In the genomic region with DNA sequence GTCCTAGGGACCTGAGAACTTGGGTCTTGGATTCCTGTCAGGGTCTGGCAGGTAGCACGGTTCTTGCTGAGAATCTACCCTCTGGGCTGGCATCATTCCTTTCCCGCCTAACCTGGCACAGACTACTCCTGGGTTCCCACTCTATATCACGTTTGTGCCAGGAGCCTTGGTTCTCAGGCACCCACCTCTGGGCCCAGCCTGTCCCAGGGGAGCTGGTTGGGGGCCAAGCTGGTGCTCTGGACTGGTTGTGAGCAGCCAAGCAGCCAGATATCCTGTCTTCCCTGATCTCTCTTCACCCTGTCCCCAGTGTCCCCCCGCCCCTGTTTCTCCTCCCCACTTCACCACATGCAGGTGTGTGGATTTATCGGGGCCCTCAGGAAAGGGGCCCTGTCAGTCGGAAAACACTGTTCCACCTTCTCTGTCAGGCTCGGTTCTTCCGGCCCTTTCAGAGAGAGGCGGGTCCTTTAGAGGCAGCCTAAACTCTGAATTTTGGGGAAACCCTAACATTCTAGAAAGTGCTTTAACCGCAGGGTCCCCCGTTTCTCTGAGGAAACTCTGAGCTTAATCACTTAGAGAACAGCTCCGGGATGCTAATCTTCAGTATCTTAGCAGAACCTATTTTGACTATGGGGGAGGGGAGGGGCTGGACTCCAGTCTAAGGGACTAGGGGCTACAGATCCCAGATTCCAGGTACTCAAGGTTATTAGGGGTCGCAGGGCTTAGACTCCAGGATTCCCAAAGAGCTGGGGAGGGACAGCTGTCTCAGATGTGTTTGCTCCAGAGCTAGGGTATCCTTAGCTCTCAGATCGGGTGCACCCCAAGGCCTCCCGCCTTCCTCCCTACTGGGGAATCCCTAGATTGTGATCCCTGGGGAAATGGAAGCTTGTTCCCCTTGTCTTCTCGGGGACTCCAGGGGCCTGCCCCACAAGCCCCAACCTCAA, we compare ENCODE assay signal across 8 mouse cellular contexts. TPM values are rescaled to one million over a fixed set of nuclear protein-coding genes. Genes with fewer than 3 reads are reported as not detected.
A peak's percentile ranks its signal among the peaks of the same experiment; 100 is the strongest.
DNase-seq lines count a peak whose midpoint lies in the region; ATAC-seq and TF ChIP-seq lines count a peak whose summit lies in the region.

No protein-coding gene starts in this region.

- ATAC-seq in embryonic facial prominence, embryonic 12.5 days (ENCODE audit: insufficient number of reproducible peaks, insufficient read depth, low FRiP score, low TSS enrichment), result no peak
- ATAC-seq in intestine, embryonic 14.5 days (replicated peaks; ENCODE audit: low FRiP score, low TSS enrichment, low read depth), result peak; percentile 16
- peak; percentile 13; the same call in 1 of the 2 replicates for ATAC-seq in neural tube, embryonic 12.5 days (ENCODE audit: low FRiP score, low read depth)

- H3K9ac ChIP-seq in embryonic facial prominence, embryonic 12.5 days, result peak overlapping the region; percentile 51
- peak overlapping the region; percentile 64 for H3K9ac ChIP-seq in intestine, embryonic 14.5 days (ENCODE audit: low read length)
- H3K9ac ChIP-seq in neural tube, embryonic 12.5 days, result peak overlapping the region; percentile 48; the same call in 1 of the 2 replicates

- H3K36me3 ChIP-seq in embryonic facial prominence, embryonic 12.5 days, result 0 out of 2 replicates have a peak, but pooled peaks cover 4% of the 10 kb centered on the region
- peaks cover 14% of the 10 kb centered on the region for H3K36me3 ChIP-seq in intestine, embryonic 14.5 days (ENCODE audit: control insufficient read depth, insufficient read depth, low read length)
- H3K36me3 ChIP-seq in neural tube, embryonic 12.5 days, result no peaks in the 10 kb centered on the region

- no peak for DNase-seq in layer of hippocampus, adult 2 months (ENCODE audit: low spot score in 2 of 2)
- DNase-seq in layer of hippocampus, postnatal 25 days (ENCODE audit: extremely low spot score in 1 of 2, low spot score in 1 of 2), result no peak
- no peak for DNase-seq in intestine, embryonic 14.5 days (ENCODE audit: low spot score)
- no peak for DNase-seq in cerebellum, adult 8-10 months
- DNase-seq in urinary bladder, postnatal 36 days (ENCODE audit: low spot score in 2 of 2), result no peak
- no peak for DNase-seq in gastrocnemius, adult 8-10 months (ENCODE audit: low spot score in 2 of 2)

- no peak for TF ChIP-seq CTCF in layer of hippocampus, adult 2 months (conservative IDR thresholded peaks at IDR 0.05)

- H3K4me3 ChIP-seq in layer of hippocampus, adult 2 months, result peak overlapping the region; percentile 55
- peak overlapping the region; percentile 43 for H3K4me3 ChIP-seq in embryonic facial prominence, embryonic 12.5 days
- H3K4me3 ChIP-seq in intestine, embryonic 14.5 days (ENCODE audit: low read depth, low read length), result peak overlapping the region; percentile 55
- peak overlapping the region; percentile 39 for H3K4me3 ChIP-seq in neural tube, embryonic 12.5 days

- WGBS in embryonic facial prominence, embryonic 12.5 days, result 9% methylated on average over 16 of the region's 16 CpGs
- WGBS in intestine, embryonic 14.5 days, result 6% methylated on average over 16 of the region's 16 CpGs
- 12% methylated on average over 16 of the region's 16 CpGs for WGBS in neural tube, embryonic 12.5 days

- H3K27me3 ChIP-seq in embryonic facial prominence, embryonic 12.5 days, result no peaks in the 10 kb centered on the region
- no peaks in the 10 kb centered on the region for H3K27me3 ChIP-seq in intestine, embryonic 14.5 days (replicated peaks; ENCODE audit: control insufficient read depth, insufficient read depth, low read length)
- peaks cover 40% of the 10 kb centered on the region for H3K27me3 ChIP-seq in neural tube, embryonic 12.5 days (replicated peaks)

- peaks cover 26% of the 10 kb centered on the region for H3K4me1 ChIP-seq in embryonic facial prominence, embryonic 12.5 days
- H3K4me1 ChIP-seq in intestine, embryonic 14.5 days (replicated peaks; ENCODE audit: control insufficient read depth, insufficient read depth, low read length), result peaks cover 23% of the 10 kb centered on the region
- peaks cover 20% of the 10 kb centered on the region for H3K4me1 ChIP-seq in neural tube, embryonic 12.5 days

- no peaks in the 10 kb centered on the region for H3K9me3 ChIP-seq in embryonic facial prominence, embryonic 12.5 days
- no peaks in the 10 kb centered on the region for H3K9me3 ChIP-seq in intestine, embryonic 14.5 days (ENCODE audit: control insufficient read depth, low read length)
- no peaks in the 10 kb centered on the region for H3K9me3 ChIP-seq in neural tube, embryonic 12.5 days

- peak overlapping the region; percentile 65 for H3K4me2 ChIP-seq in embryonic facial prominence, embryonic 12.5 days (replicated peaks)
- peak overlapping the region; percentile 72 for H3K4me2 ChIP-seq in intestine, embryonic 14.5 days (ENCODE audit: low read length)
- H3K4me2 ChIP-seq in neural tube, embryonic 12.5 days (replicated peaks), result peak overlapping the region; percentile 76

- H3K27ac ChIP-seq in layer of hippocampus, adult 2 months, result peak overlapping the region; percentile 60
- peak overlapping the region; percentile 17; the same call in 1 of the 2 replicates for H3K27ac ChIP-seq in embryonic facial prominence, embryonic 12.5 days
- H3K27ac ChIP-seq in intestine, embryonic 14.5 days (ENCODE audit: low read depth), result 0 out of 2 replicates have a peak overlapping the region, but pooled peaks have one; percentile 24
- H3K27ac ChIP-seq in neural tube, embryonic 12.5 days, result no peak overlapping the region

RNA-seq across cellular contexts. Expression of a gene that starts 1.1 kb away (rescaled TPM):
- 10 to 100 TPM in 1 of 2 experiments, 1 to 10 TPM in 1; 9.2 to 14.8 TPM for total RNA-seq in layer of hippocampus, adult 2 months (2021)
- total RNA-seq in layer of hippocampus, postnatal 25 days (2021), result 10 to 100 TPM in 1 of 2 experiments, 1 to 10 TPM in 1; 8.7 to 11.4 TPM
- 62.3 and 69.1 TPM in 2 replicates for polyA plus RNA-seq in embryonic facial prominence, embryonic 12.5 days (2016; fragmentation: Nextera tagmentation; extraction: Ambion mirVana)
- polyA plus RNA-seq in intestine, embryonic 14.5 days (2014; fragmentation: Nextera tagmentation; extraction: Ambion mirVana), result 89.6 and 93.4 TPM in 2 replicates
- 15.1 and 15.4 TPM in 2 replicates for polyA plus RNA-seq in neural tube, embryonic 12.5 days (2016; fragmentation: Nextera tagmentation; extraction: Ambion mirVana)
- total RNA-seq in gastrocnemius, adult 8-10 months (2022), result 10 to 100 TPM; 16.7 to 24.4 (median 18.0) TPM

RNA-seq across cellular contexts. Expression of a gene that starts 19.4 kb away (rescaled TPM):
- 1 to 10 TPM; 4.5 to 5.9 TPM for total RNA-seq in layer of hippocampus, adult 2 months (2021)
- total RNA-seq in layer of hippocampus, postnatal 25 days (2021), result 1 to 10 TPM; 7.9 to 9.1 TPM
- polyA plus RNA-seq in embryonic facial prominence, embryonic 12.5 days (2016; fragmentation: Nextera tagmentation; extraction: Ambion mirVana), result 95.3 and 97.6 TPM in 2 replicates
- polyA plus RNA-seq in intestine, embryonic 14.5 days (2014; fragmentation: Nextera tagmentation; extraction: Ambion mirVana), result 136 TPM in 2 replicates
- 63.5 and 64.4 TPM in 2 replicates for polyA plus RNA-seq in neural tube, embryonic 12.5 days (2016; fragmentation: Nextera tagmentation; extraction: Ambion mirVana)
- 1 to 10 TPM; 1.0 to 1.8 (median 1.5) TPM for total RNA-seq in gastrocnemius, adult 8-10 months (2022)

RNA-seq across cellular contexts. Expression of a gene that starts 26.9 kb away (rescaled TPM):
- total RNA-seq in layer of hippocampus, adult 2 months (2021), result not detected
- not detected for total RNA-seq in layer of hippocampus, postnatal 25 days (2021)
- polyA plus RNA-seq in embryonic facial prominence, embryonic 12.5 days (2016; fragmentation: Nextera tagmentation; extraction: Ambion mirVana), result 4.4 and 4.8 TPM in 2 replicates
- polyA plus RNA-seq in intestine, embryonic 14.5 days (2014; fragmentation: Nextera tagmentation; extraction: Ambion mirVana), result 13.5 and 14.0 TPM in 2 replicates
- polyA plus RNA-seq in neural tube, embryonic 12.5 days (2016; fragmentation: Nextera tagmentation; extraction: Ambion mirVana), result 0.73 and 0.87 TPM in 2 replicates
- total RNA-seq in gastrocnemius, adult 8-10 months (2022), result not detected

RNA-seq across cellular contexts. Expression of a gene that starts 52.9 kb away (rescaled TPM):
- under 1 TPM; 0.46 to 0.83 TPM for total RNA-seq in layer of hippocampus, adult 2 months (2021)
- under 1 TPM; 0.49 to 0.61 TPM for total RNA-seq in layer of hippocampus, postnatal 25 days (2021)
- 2.2 TPM in 2 replicates for polyA plus RNA-seq in embryonic facial prominence, embryonic 12.5 days (2016; fragmentation: Nextera tagmentation; extraction: Ambion mirVana)
- polyA plus RNA-seq in intestine, embryonic 14.5 days (2014; fragmentation: Nextera tagmentation; extraction: Ambion mirVana), result 9.5 and 13.5 TPM in 2 replicates
- polyA plus RNA-seq in neural tube, embryonic 12.5 days (2016; fragmentation: Nextera tagmentation; extraction: Ambion mirVana), result 1.0 and 2.1 TPM in 2 replicates
- total RNA-seq in gastrocnemius, adult 8-10 months (2022), result under 1 TPM; 0.58 to 0.62 (median 0.61) TPM

RNA-seq across cellular contexts. Expression of a gene that starts 54.5 kb away (rescaled TPM):
- total RNA-seq in layer of hippocampus, adult 2 months (2021), result 100 to 1,000 TPM; 110 TPM
- 100 to 1,000 TPM; 109 TPM for total RNA-seq in layer of hippocampus, postnatal 25 days (2021)
- polyA plus RNA-seq in embryonic facial prominence, embryonic 12.5 days (2016; fragmentation: Nextera tagmentation; extraction: Ambion mirVana), result 163 and 174 TPM in 2 replicates
- polyA plus RNA-seq in intestine, embryonic 14.5 days (2014; fragmentation: Nextera tagmentation; extraction: Ambion mirVana), result 143 and 174 TPM in 2 replicates
- 159 and 165 TPM in 2 replicates for polyA plus RNA-seq in neural tube, embryonic 12.5 days (2016; fragmentation: Nextera tagmentation; extraction: Ambion mirVana)
- 10 to 100 TPM; 44.3 to 48.3 (median 46.0) TPM for total RNA-seq in gastrocnemius, adult 8-10 months (2022)
